Mouse (Mus musculus) heart, embryonic 12.5 days (tissue): ENCODE measurements around the gene Fam189b. TPM values are rescaled to one million over a fixed set of nuclear protein-coding genes. Genes with fewer than 3 reads are reported as not detected.
A peak's percentile ranks its signal among the peaks of the same experiment; 100 is the strongest.
"Not testable (repeated sequence)": the region's sequence is repeated elsewhere in the genome, so short reads cannot be mapped to it uniquely, and the experiment has no call there.

Experiments used
- ATAC-seq: fragments of 200-750 bp; cut with Nextera tagmentation; 2 replicates; pipeline ENCODE4 v1.8.0; 2017; ENCODE audit warnings: moderate TSS enrichment, moderate library complexity; ENCODE audit not compliant: insufficient number of reproducible peaks, low FRiP score
- H3K27ac ChIP-seq: fragments of 300-500 bp; sonication (generic); 2 replicates; pipeline ENCODE4 v1.5.1; 2016; ENCODE audit warnings: mild to moderate bottlenecking, moderate library complexity; ENCODE audit not compliant: poor library complexity, severe bottlenecking
- H3K27me3 ChIP-seq: fragments of 300-500 bp; sonication (generic); replicated peaks from 2 replicates; pipeline ENCODE4 v1.6.1; 2016; ENCODE audit warnings: mild to moderate bottlenecking, moderate library complexity
- H3K36me3 ChIP-seq: fragments of 300-500 bp; sonication (generic); 2 replicates; pipeline ENCODE4 v1.6.1; 2016; ENCODE audit warnings: mild to moderate bottlenecking, moderate library complexity
- H3K4me1 ChIP-seq: fragments of 300-500 bp; sonication (generic); replicated peaks from 2 replicates; pipeline ENCODE4 v1.6.1; 2016; ENCODE audit warnings: mild to moderate bottlenecking
- H3K4me2 ChIP-seq: fragments of 300-500 bp; sonication (generic); 2 replicates; pipeline ENCODE4 v1.6.1; 2016; ENCODE audit warnings: mild to moderate bottlenecking, moderate library complexity
- H3K4me3 ChIP-seq: fragments of 300-500 bp; sonication (generic); 2 replicates; pipeline ENCODE4 v1.5.1; 2016; ENCODE audit warnings: mild to moderate bottlenecking
- H3K9ac ChIP-seq: fragments of 300-500 bp; sonication (generic); 2 replicates; pipeline ENCODE4 v1.6.1; 2016; ENCODE audit warnings: mild to moderate bottlenecking, moderate library complexity
- H3K9me3 ChIP-seq: fragments of 300-500 bp; sonication (generic); replicated peaks from 2 replicates; pipeline ENCODE4 v1.6.1; 2016; ENCODE audit warnings: mild to moderate bottlenecking, moderate library complexity
- WGBS: fragments of 180-500 bp; shearing (Covaris S2); methylation state at CpG from one replicate; pipeline ENCODE4 v1.1.7; 2016; 5-methylcytosine and 5-hydroxymethylcytosine counted together
- polyA plus RNA-seq: library from polyadenylated mRNA; unstranded; fragments of >200 nt; fragmentation: Nextera tagmentation; extraction: Ambion mirVana; gene quantifications from 2 replicates; pipeline ENCODE4 v1.2.1, GENCODE M21; 2016

The Fam189b gene
- polyA plus RNA-seq, 1 experiment from 2014 or later = 15.6 TPM

DNA sequence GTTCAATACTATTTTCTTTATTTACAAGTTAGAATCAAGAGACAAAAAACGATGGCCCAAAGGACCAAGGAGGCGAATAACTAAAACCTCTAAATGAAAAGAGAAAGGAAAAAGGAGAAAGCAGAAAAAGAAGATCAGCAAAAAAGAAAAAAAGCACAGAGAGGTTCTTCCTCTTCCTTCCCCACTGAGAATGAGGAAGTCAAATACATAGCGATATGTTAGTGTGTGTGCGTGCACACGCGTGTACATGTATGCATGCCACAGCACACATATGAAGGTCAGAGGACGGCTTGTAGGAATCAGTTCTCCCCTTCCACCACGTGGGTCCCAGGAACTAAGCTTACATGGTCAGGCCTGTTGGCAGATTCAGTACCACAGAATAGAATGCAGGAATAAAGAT lies 26.0 kb upstream of the Fam189b start:
- 84% methylated on average over 8 of the region's 8 CpGs for WGBS

GRCm38 (mm10) chr3:89158651-89159050 lies 24.3 kb upstream of the Fam189b start:
- Histone ChIP-seq H3K9ac (no peak overlapping the region), H3K9me3 (no peaks in the 10 kb centered on the region), H3K4me3 (no peak overlapping the region), H3K27me3 (peaks cover 42% of the 10 kb centered on the region), H3K4me2 (no peak overlapping the region), H3K36me3 (no peaks in the 10 kb centered on the region), H3K4me1 (peaks cover 12% of the 10 kb centered on the region), H3K27ac (no peak overlapping the region)
- no peak for ATAC-seq
- 14% methylated on average over 7 of the region's 7 CpGs for WGBS

More for the DNA sequence above, 26.0 kb upstream of the Fam189b start:
- no peak for ATAC-seq
- no peak overlapping the region for H3K9ac ChIP-seq
- H3K9me3 ChIP-seq = no peaks in the 10 kb centered on the region
- H3K27ac ChIP-seq = no peak overlapping the region
- no peak overlapping the region for H3K4me2 ChIP-seq
- H3K4me1 ChIP-seq = peaks cover 11% of the 10 kb centered on the region
- H3K4me3 ChIP-seq = no peak overlapping the region
- H3K27me3 ChIP-seq = peaks cover 55% of the 10 kb centered on the region
- no peaks in the 10 kb centered on the region for H3K36me3 ChIP-seq

DNA sequence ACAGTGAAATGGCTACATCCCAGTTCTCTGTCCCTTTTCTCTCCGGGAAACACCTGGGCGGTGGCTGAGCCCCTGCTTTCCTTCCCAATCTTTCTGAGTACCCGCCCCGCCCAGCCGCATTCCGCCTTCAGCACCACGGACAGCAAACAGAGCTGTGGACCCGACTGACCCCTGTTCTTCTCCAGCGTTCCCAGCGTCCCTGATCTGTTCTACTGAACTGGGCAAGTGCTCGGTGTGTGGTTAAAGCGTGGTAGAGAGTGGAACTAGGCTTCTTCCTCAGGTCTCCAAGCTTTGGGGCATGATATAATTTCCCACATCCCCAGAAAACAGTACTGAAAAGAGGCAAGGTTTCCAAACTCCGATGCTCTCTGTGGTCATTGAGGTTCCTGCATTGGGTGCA lies 23.7 kb upstream of the Fam189b start:
- no peaks in the 10 kb centered on the region for H3K36me3 ChIP-seq
- 1% methylated on average over 13 of the region's 13 CpGs for WGBS

DNA sequence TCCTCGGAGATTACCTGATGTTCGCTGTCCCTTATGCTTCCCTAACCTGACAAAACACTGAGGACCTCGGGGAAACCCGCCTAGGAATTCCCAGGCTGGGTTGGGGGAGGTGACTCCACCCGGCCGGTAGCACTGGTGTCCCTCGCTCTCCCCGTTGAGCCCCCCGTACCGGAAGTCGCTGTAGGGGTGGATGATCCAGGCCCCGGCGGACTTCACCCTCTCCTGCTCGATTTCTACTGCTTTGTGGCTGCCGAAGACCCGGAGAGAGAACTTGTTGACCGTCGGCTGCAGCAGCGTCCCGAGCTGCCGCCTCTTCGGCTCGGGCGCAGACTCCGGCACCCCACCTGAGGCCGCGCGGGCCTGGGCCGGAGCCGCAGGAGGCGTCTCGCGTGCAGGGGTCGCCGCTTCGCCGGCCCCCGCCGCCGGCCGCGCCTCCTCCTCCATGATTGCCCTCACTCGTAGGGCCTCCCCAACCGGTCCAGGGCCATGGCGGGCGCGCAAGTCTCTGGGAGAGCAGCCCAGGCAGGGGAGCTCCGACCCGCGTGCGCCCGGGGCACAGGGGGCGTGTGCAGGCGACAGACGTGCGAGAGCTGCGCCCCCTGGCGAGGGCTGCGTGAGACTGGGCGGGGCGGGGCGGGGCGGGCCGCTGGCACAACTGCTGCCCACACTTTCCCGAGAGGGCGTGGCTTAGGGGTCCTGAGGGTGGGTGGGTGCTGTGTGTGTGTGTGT lies 23.2 kb upstream of the Fam189b start, which contains the start of gene Hcn3:
Hcn3 (minus strand) TSS at position 581 of the 729 bp plus-strand sequence.
- peaks cover 15% of the 10 kb centered on the region for H3K4me1 ChIP-seq
- under 1% methylated on average over 66 of the region's 66 CpGs for WGBS
- peak; percentile 69 for ATAC-seq
- H3K4me2 ChIP-seq = peak within 1 kb of the TSS; percentile 98
- no peaks in the 10 kb centered on the region for H3K9me3 ChIP-seq
- peaks cover 35% of the 10 kb centered on the region for H3K27me3 ChIP-seq
- peak within 1 kb of the TSS; percentile 58 for H3K4me3 ChIP-seq
- H3K9ac ChIP-seq = peak within 1 kb of the TSS; percentile 57
- H3K27ac ChIP-seq = no peak within 1 kb of the TSS
- no peaks in the 10 kb centered on the region for H3K36me3 ChIP-seq

More for the DNA sequence above, 23.7 kb upstream of the Fam189b start:
- peak overlapping the region; percentile 58 for H3K4me3 ChIP-seq
- 0 out of 2 replicates have a peak overlapping the region, but pooled peaks have one; percentile 57 for H3K9ac ChIP-seq
- peaks cover 15% of the 10 kb centered on the region for H3K4me1 ChIP-seq
- peak overlapping the region; percentile 98 for H3K4me2 ChIP-seq
- no peak overlapping the region for H3K27ac ChIP-seq
- H3K9me3 ChIP-seq = no peaks in the 10 kb centered on the region
- H3K27me3 ChIP-seq = peaks cover 36% of the 10 kb centered on the region
- ATAC-seq = no peak

- not testable (repeated sequence) for H3K9me3 ChIP-seq, H3K4me3 ChIP-seq, H3K36me3 ChIP-seq, ATAC-seq, H3K9ac ChIP-seq, H3K4me2 ChIP-seq, H3K27ac ChIP-seq
- Histone ChIP-seq H3K27me3 (peaks cover 31% of the 10 kb centered on the region), H3K4me1 (peaks cover 24% of the 10 kb centered on the region)
These were observed 21.7 kb upstream of the Fam189b start for GRCm38 (mm10) chr3:89161207-89161606.

- H3K36me3 ChIP-seq = peaks cover 4% of the 10 kb centered on the region
- no peak overlapping the region for H3K27ac ChIP-seq
- peaks cover 30% of the 10 kb centered on the region for H3K27me3 ChIP-seq
- H3K9me3 ChIP-seq = no peaks in the 10 kb centered on the region
- H3K4me2 ChIP-seq = no peak overlapping the region
- no peak overlapping the region for H3K4me3 ChIP-seq
- no peak for ATAC-seq
- H3K4me1 ChIP-seq = peaks cover 28% of the 10 kb centered on the region
- no peak overlapping the region for H3K9ac ChIP-seq
- 79% methylated on average over 4 of the region's 4 CpGs for WGBS
These were observed 21.2 kb upstream of the Fam189b start for GRCm38 (mm10) chr3:89161786-89162185.

- 78% methylated on average over 1 of the region's 1 CpGs for WGBS
- Histone ChIP-seq H3K27ac (no peak overlapping the region), H3K4me2 (no peak overlapping the region), H3K9me3 (no peaks in the 10 kb centered on the region), H3K36me3 (peaks cover 15% of the 10 kb centered on the region), H3K4me1 (peaks cover 28% of the 10 kb centered on the region), H3K27me3 (peaks cover 18% of the 10 kb centered on the region), H3K4me3 (no peak overlapping the region), H3K9ac (no peak overlapping the region)
- no peak for ATAC-seq
These were observed 19.8 kb upstream of the Fam189b start for GRCm38 (mm10) chr3:89163123-89163522.

DNA sequence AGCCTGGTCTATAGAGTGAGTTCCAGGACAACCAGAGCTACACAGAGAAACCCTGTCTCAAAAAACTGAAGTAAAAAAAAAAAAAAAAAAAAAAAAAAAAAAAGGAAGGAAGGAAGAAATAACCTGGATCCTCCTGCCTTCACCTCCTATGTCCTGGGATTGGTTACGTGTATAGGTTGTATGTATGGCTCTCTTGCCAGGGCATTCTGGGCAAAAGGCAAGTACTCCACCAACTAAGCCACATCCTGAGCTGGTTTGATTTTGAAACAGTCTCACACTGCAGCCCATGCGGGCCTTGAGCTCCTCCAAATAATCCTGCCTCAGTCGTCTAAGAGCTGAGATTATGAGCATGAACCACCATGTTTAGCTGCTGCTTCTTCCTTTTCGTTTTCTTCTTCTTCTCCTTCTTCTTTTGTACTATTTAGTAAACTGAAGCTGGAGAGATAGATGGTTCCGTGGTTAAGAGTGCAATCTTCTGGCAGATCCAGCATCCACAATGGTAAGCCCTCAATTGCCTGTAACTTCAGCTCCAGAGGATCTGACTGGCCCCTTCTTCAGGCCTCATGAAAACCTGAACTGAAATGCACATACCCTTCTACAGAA lies 19.2 kb upstream of the Fam189b start:
- Histone ChIP-seq H3K27ac (no peak overlapping the region), H3K27me3 (peaks cover 12% of the 10 kb centered on the region), H3K4me3 (peak overlapping the region; percentile 85), H3K9ac (peak overlapping the region; percentile 95; the same call in 1 of the 2 replicates), H3K4me2 (peak overlapping the region; percentile 85), H3K9me3 (no peaks in the 10 kb centered on the region), H3K36me3 (peaks cover 21% of the 10 kb centered on the region), H3K4me1 (peaks cover 28% of the 10 kb centered on the region)
- WGBS = 74% methylated on average over 5 of the region's 5 CpGs
- ATAC-seq = no peak

- Histone ChIP-seq H3K4me2 (peak within 1 kb of the TSS; percentile 85), H3K4me1 (peaks cover 22% of the 10 kb centered on the region), H3K9ac (peak within 1 kb of the TSS; percentile 95), H3K4me3 (peak within 1 kb of the TSS; percentile 85), H3K27ac (peak within 1 kb of the TSS; percentile 97), H3K27me3 (peaks cover 3% of the 10 kb centered on the region), H3K9me3 (no peaks in the 10 kb centered on the region), H3K36me3 (peaks cover 31% of the 10 kb centered on the region)
- WGBS = under 1% methylated on average over 79 of the region's 79 CpGs
- ATAC-seq = peak; percentile 97
These were observed 18.3 kb upstream of the Fam189b start, which contains the start of gene Clk2 for GRCm38 (mm10) chr3:89164506-89165267. Gene Clk2 (plus strand): TSS chr3:89164795.

DNA sequence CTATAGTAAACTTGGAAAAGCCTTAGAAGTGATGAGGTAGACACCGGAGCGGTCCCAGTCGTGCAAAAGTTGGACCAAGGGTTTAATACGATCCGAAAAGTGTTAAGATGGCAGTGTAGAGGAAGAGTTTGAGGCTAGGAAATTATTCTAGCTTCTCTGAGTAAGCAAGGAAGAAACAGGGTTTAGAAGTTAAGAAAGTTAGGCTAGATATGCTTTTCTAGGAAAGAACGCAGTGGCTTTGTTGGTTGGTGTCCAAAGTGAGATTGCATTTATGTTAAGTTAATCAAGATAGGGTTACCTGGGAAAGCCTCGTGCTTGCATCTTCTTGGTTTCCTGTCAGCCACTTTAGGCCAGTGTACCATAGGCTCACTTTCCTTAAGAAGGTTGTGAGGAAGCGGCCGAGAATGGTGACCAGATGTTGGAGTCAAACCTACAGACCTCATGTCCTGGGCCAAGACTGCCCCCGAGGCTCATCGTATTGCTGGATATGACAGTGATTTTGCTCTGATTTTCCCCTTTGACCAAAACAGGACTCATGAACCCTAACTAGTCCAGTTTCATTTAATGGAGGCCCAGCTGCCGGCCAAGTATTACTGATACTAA lies 17.6 kb upstream of the Fam189b start:
- H3K27me3 ChIP-seq = no peaks in the 10 kb centered on the region
- H3K4me2 ChIP-seq = peak overlapping the region; percentile 85
- H3K36me3 ChIP-seq = peaks cover 38% of the 10 kb centered on the region
- peak overlapping the region; percentile 97 for H3K27ac ChIP-seq
- peaks cover 16% of the 10 kb centered on the region for H3K4me1 ChIP-seq
- peak overlapping the region; percentile 85 for H3K4me3 ChIP-seq
- ATAC-seq = no peak
- H3K9ac ChIP-seq = peak overlapping the region; percentile 95
- no peaks in the 10 kb centered on the region for H3K9me3 ChIP-seq
- WGBS = 24% methylated on average over 12 of the region's 12 CpGs
